Comparison of ENCODE assay signal across 12 mouse cellular contexts in the genomic region with DNA sequence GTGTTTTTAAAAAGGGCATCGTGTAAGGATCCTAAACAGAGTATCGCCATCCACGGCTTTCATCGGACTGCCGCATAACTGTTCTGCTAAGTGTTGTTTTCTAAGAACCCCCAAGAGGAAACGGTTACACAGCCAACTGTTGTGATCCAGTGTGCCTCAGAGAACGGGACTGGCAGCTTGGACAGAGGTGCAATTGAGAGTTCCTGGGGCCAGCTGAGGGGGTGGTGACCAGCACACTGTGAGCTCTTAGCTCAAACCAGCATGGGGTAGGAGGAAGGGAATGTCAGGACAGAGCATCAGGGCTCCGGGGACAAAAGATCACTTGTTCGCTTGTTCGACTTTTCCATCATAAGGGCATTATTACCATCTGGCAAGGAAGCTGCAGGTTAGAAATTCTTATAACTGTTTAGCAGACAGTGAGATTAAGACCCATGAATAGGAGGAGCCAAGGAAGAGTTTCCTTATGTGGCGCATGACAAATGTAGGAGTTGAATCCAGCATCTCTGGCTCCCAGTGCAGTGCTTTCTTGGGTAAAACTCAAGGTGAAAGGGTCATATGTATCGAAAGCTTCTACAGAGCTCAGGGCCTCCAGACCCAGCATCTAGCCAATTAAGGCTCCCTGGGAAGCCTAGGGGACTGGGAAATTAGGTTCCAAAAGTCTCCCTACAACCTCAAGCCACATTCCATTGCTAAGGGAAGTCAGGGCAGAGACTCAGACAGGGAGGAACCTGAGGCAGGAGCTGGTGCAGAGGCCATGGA. TPM values are rescaled to one million over a fixed set of nuclear protein-coding genes. Genes with fewer than 3 reads are reported as not detected.
DNase-seq lines count a peak whose midpoint lies in the region; ATAC-seq and TF ChIP-seq lines count a peak whose summit lies in the region.
"Had no signal": no experiment of that assay in that cellular context is flagged by ENCODE, and none has a peak within 500 bp of the region (broad histone marks: within the 10 kb centered on the region; RNA-seq: fewer than 3 reads in every experiment).

No protein-coding gene starts in this region.

- ATAC-seq in heart, embryonic 11.5 days (replicated peaks; ENCODE audit: insufficient number of reproducible peaks, low FRiP score, low TSS enrichment): no peak
- peak; percentile 49; the same call in 1 of the 2 replicates for ATAC-seq in forebrain, embryonic 16.5 days
- 0 out of 2 replicates have a peak, but pooled peaks have one; percentile 29 for ATAC-seq in limb, embryonic 14.5 days (ENCODE audit: low FRiP score, low read depth)

- no peak for TF ChIP-seq POLR2A in limb, embryonic 14.5 days (IDR thresholded peaks at IDR 0.05; ENCODE audit: borderline replicate concordance, extremely low read depth, insufficient read depth, insufficient read length)

- intact Hi-C loops in heart, postnatal 10 days (cut with DNase I): loop anchor here (5.0 to 10.0 kb wide), 2 partner anchors 34 to 602 kb away; no protein-coding TSS in a partner anchor

- peaks cover 22% of the 10 kb centered on the region for H3K4me1 ChIP-seq in heart, embryonic 11.5 days (ENCODE audit: control insufficient read depth, insufficient read depth, low read length)
- peaks cover 9% of the 10 kb centered on the region; the same call in 1 of the 2 replicates for H3K4me1 ChIP-seq in forebrain, embryonic 16.5 days (replicated peaks; ENCODE audit: control insufficient read depth, insufficient read depth, low read length)
- no peaks in the 10 kb centered on the region for H3K4me1 ChIP-seq in limb, embryonic 14.5 days (ENCODE audit: control insufficient read depth, insufficient read depth, low read length)

- 0 out of 2 replicates have a peak overlapping the region, but pooled peaks have one; percentile 14 for H3K4me2 ChIP-seq in heart, embryonic 11.5 days
- H3K4me2 ChIP-seq in forebrain, embryonic 16.5 days (ENCODE audit: low read length): no peak overlapping the region
- no peak overlapping the region for H3K4me2 ChIP-seq in limb, embryonic 14.5 days (replicated peaks; ENCODE audit: low read depth, low read length, severe bottlenecking)

- no peak overlapping the region for H3K9ac ChIP-seq in heart, embryonic 11.5 days (ENCODE audit: low read depth, low read length)
- H3K9ac ChIP-seq in forebrain, embryonic 16.5 days (replicated peaks; ENCODE audit: low read depth, low read length): no peak overlapping the region; the same call in 1 of the 2 replicates
- H3K9ac ChIP-seq in limb, embryonic 14.5 days (ENCODE audit: low read depth, low read length, severe bottlenecking): no peak overlapping the region

- no peaks in the 10 kb centered on the region for H3K36me3 ChIP-seq in heart, embryonic 11.5 days (ENCODE audit: control insufficient read depth, insufficient read depth, low read length)
- no peaks in the 10 kb centered on the region for H3K36me3 ChIP-seq in forebrain, embryonic 16.5 days (ENCODE audit: control insufficient read depth, insufficient read depth)
- H3K36me3 ChIP-seq in limb, embryonic 14.5 days (ENCODE audit: control insufficient read depth, insufficient read depth, low read length): no peaks in the 10 kb centered on the region
- H3K36me3 ChIP-seq: G1E had no signal

- DNase-seq in heart, postnatal 10 days: no peak
- peak; percentile 79 for DNase-seq in R1 (ENCODE audit: low read depth, low spot score)
- peak; percentile 38 for DNase-seq in limb, embryonic 14.5 days (ENCODE audit: low spot score)
- DNase-seq in adrenal gland, adult (ENCODE audit: inconsistent age in 2 of 2, low spot score in 1 of 2): no peak
- DNase-seq in thymus, postnatal 36 days: no peak
- no peak for DNase-seq in lung, adult 18-20 months

- no peak overlapping the region for H3K4me3 ChIP-seq in heart, embryonic 11.5 days (ENCODE audit: low read depth, low read length)
- H3K4me3 ChIP-seq in forebrain, embryonic 16.5 days (replicated peaks; ENCODE audit: low read length): no peak overlapping the region
- no peak overlapping the region for H3K4me3 ChIP-seq in limb, embryonic 14.5 days (replicated peaks; ENCODE audit: low read length)

- H3K27ac ChIP-seq in heart, embryonic 11.5 days (ENCODE audit: low read depth, low read length): no peak overlapping the region
- H3K27ac ChIP-seq in forebrain, embryonic 16.5 days (ENCODE audit: low read length): no peak overlapping the region
- H3K27ac ChIP-seq in limb, embryonic 14.5 days (replicated peaks; ENCODE audit: low read depth, low read length): no peak overlapping the region; the same call in 1 of the 2 replicates

- H3K9me3 ChIP-seq in heart, embryonic 11.5 days (replicated peaks; ENCODE audit: control insufficient read depth, low read length): no peaks in the 10 kb centered on the region
- no peaks in the 10 kb centered on the region for H3K9me3 ChIP-seq in forebrain, embryonic 16.5 days (ENCODE audit: control insufficient read depth, low read length)
- H3K9me3 ChIP-seq in limb, embryonic 14.5 days (ENCODE audit: control insufficient read depth, low read length): no peaks in the 10 kb centered on the region

- no peaks in the 10 kb centered on the region for H3K27me3 ChIP-seq in heart, embryonic 11.5 days (ENCODE audit: control insufficient read depth, insufficient read depth, low read length)
- no peaks in the 10 kb centered on the region for H3K27me3 ChIP-seq in forebrain, embryonic 16.5 days (replicated peaks; ENCODE audit: control insufficient read depth, insufficient read depth, low read length)
- H3K27me3 ChIP-seq in limb, embryonic 14.5 days (ENCODE audit: control insufficient read depth, insufficient read depth, low read length): no peaks in the 10 kb centered on the region

- 60% methylated on average over 12 of the region's 12 CpGs for WGBS in heart, embryonic 11.5 days (ENCODE audit: insufficient replicate concordance)
- 10% methylated on average over 12 of the region's 12 CpGs for WGBS in forebrain, embryonic 16.5 days
- 50% methylated on average over 12 of the region's 12 CpGs for WGBS in limb, embryonic 14.5 days

RNA-seq across cellular contexts. Expression of gene Ncf2, which starts 7.1 kb away (rescaled TPM):
- polyA plus RNA-seq in heart, embryonic 11.5 days (2014; fragmentation: Nextera tagmentation; extraction: Ambion mirVana): 3.7 and 4.7 TPM in 2 replicates
- total RNA-seq in heart, postnatal 10 days (2021): 1 to 10 TPM; 2.8 to 2.9 TPM
- 2.2 and 3.1 TPM in 2 replicates for polyA plus RNA-seq in forebrain, embryonic 16.5 days (2015; fragmentation: Nextera tagmentation; extraction: Ambion mirVana)
- polyA plus RNA-seq in limb, embryonic 14.5 days (2012; rRNA removed): 3.8 and 5.2 TPM in 2 replicates
- polyA plus RNA-seq in limb, embryonic 14.5 days (2014; fragmentation: Nextera tagmentation; extraction: Ambion mirVana): 6.0 and 6.8 TPM in 2 replicates

RNA-seq across cellular contexts. Expression of gene Arpc5, which starts 26.6 kb away (rescaled TPM):
- 257 and 268 TPM in 2 replicates for polyA plus RNA-seq in heart, embryonic 11.5 days (2014; fragmentation: Nextera tagmentation; extraction: Ambion mirVana)
- total RNA-seq in heart, postnatal 10 days (2021): 10 to 100 TPM; 81.2 to 86.1 TPM
- polyA plus RNA-seq in forebrain, embryonic 16.5 days (2015; fragmentation: Nextera tagmentation; extraction: Ambion mirVana): 415 and 448 TPM in 2 replicates
- 96.4 and 136 TPM in 2 replicates for polyA plus RNA-seq in limb, embryonic 14.5 days (2012; rRNA removed)
- polyA plus RNA-seq in limb, embryonic 14.5 days (2014; fragmentation: Nextera tagmentation; extraction: Ambion mirVana): 257 and 263 TPM in 2 replicates

RNA-seq across cellular contexts. Expression of gene Rgl1, which starts 26.8 kb away (rescaled TPM):
- 61.0 and 68.7 TPM in 2 replicates for polyA plus RNA-seq in heart, embryonic 11.5 days (2014; fragmentation: Nextera tagmentation; extraction: Ambion mirVana)
- 10 to 100 TPM; 59.3 to 72.0 TPM for total RNA-seq in heart, postnatal 10 days (2021)
- polyA plus RNA-seq in forebrain, embryonic 16.5 days (2015; fragmentation: Nextera tagmentation; extraction: Ambion mirVana): 23.6 and 25.5 TPM in 2 replicates
- polyA plus RNA-seq in limb, embryonic 14.5 days (2012; rRNA removed): 28.5 and 29.6 TPM in 2 replicates
- 40.5 and 46.1 TPM in 2 replicates for polyA plus RNA-seq in limb, embryonic 14.5 days (2014; fragmentation: Nextera tagmentation; extraction: Ambion mirVana)

RNA-seq across cellular contexts. Expression of gene Apobec4, which starts 42.6 kb away (rescaled TPM):
- polyA plus RNA-seq in heart, embryonic 11.5 days (2014; fragmentation: Nextera tagmentation; extraction: Ambion mirVana): not detected in 2 replicates
- not detected for total RNA-seq in heart, postnatal 10 days (2021)
- 0.26 and 0.27 TPM in 2 replicates for polyA plus RNA-seq in forebrain, embryonic 16.5 days (2015; fragmentation: Nextera tagmentation; extraction: Ambion mirVana)
- polyA plus RNA-seq in limb, embryonic 14.5 days (2012; rRNA removed): not detected in 2 replicates
- polyA plus RNA-seq in limb, embryonic 14.5 days (2014; fragmentation: Nextera tagmentation; extraction: Ambion mirVana): not detected in 2 replicates
- total RNA-seq: granulocyte monocyte progenitor cell, adult 5-6 weeks; layer of hippocampus, adult 18-20 months had no signal
- polyA plus RNA-seq: G1E; urinary bladder, adult 2 months had no signal

Comparison
In these comparisons a context has a peak if more than half of its experiments do, and no peak if none do; other contexts are left out.
1. DNase-seq: peak in R1 (single experiment) and limb, embryonic 14.5 days (single experiment); none in heart, postnatal 10 days (0 of 2), adrenal gland, adult (0 of 2), thymus, postnatal 36 days (0 of 2) and lung, adult 18-20 months (0 of 2).